13 mouse cellular contexts compared by ENCODE assay signal in genomic region chr10:24765151-24765755, GRCm38 (mm10). TPM values are rescaled to one million over a fixed set of nuclear protein-coding genes. Genes with fewer than 3 reads are reported as not detected.
A peak's percentile ranks its signal among the peaks of the same experiment; 100 is the strongest.
DNase-seq lines count a peak whose midpoint lies in the region; ATAC-seq lines count a peak whose summit lies in the region.
"Had no signal": no experiment of that assay in that cellular context is flagged by ENCODE, and none has a peak within 500 bp of the region (broad histone marks: within the 10 kb centered on the region; RNA-seq: fewer than 3 reads in every experiment).

No protein-coding gene starts in this region.

- no peaks in the 10 kb centered on the region for H3K4me1 ChIP-seq in neural tube, embryonic 12.5 days
- peaks cover 24% of the 10 kb centered on the region for H3K4me1 ChIP-seq in limb, embryonic 13.5 days
- peaks cover 6% of the 10 kb centered on the region; the same call in 1 of the 2 replicates for H3K4me1 ChIP-seq in neural tube, embryonic 15.5 days
- H3K4me1 ChIP-seq: embryonic facial prominence, embryonic 12.5 days; liver, embryonic 13.5 days had no signal

- no peaks in the 10 kb centered on the region for H3K9me3 ChIP-seq in neural tube, embryonic 12.5 days
- no peaks in the 10 kb centered on the region for H3K9me3 ChIP-seq in limb, embryonic 13.5 days
- no peaks in the 10 kb centered on the region for H3K9me3 ChIP-seq in neural tube, embryonic 15.5 days (replicated peaks)
- H3K9me3 ChIP-seq: embryonic facial prominence, embryonic 12.5 days; liver, embryonic 13.5 days had no signal

- H3K4me2 ChIP-seq in neural tube, embryonic 12.5 days (replicated peaks) = no peak overlapping the region
- 0 out of 2 replicates have a peak overlapping the region, but pooled peaks have one; percentile 1 for H3K4me2 ChIP-seq in limb, embryonic 13.5 days (replicated peaks)
- no peak overlapping the region for H3K4me2 ChIP-seq in neural tube, embryonic 15.5 days
- H3K4me2 ChIP-seq: embryonic facial prominence, embryonic 12.5 days; liver, embryonic 13.5 days had no signal

- no peak overlapping the region for H3K4me3 ChIP-seq in neural tube, embryonic 12.5 days
- H3K4me3 ChIP-seq in limb, embryonic 13.5 days = no peak overlapping the region
- no peak overlapping the region for H3K4me3 ChIP-seq in neural tube, embryonic 15.5 days (replicated peaks)
- H3K4me3 ChIP-seq: embryonic facial prominence, embryonic 12.5 days; liver, embryonic 13.5 days had no signal

- H3K27ac ChIP-seq in neural tube, embryonic 12.5 days = no peak overlapping the region
- peak overlapping the region; percentile 22; the same call in 1 of the 2 replicates for H3K27ac ChIP-seq in limb, embryonic 13.5 days
- 0 out of 2 replicates have a peak overlapping the region, but pooled peaks have one; percentile 7 for H3K27ac ChIP-seq in neural tube, embryonic 15.5 days (replicated peaks)
- H3K27ac ChIP-seq: embryonic facial prominence, embryonic 12.5 days; liver, embryonic 13.5 days had no signal

- peak; percentile 54; the same call in 1 of the 2 replicates for ATAC-seq in neural tube, embryonic 12.5 days (ENCODE audit: low FRiP score, low read depth)
- ATAC-seq in limb, embryonic 13.5 days (ENCODE audit: low FRiP score, low read depth) = no peak
- peak; percentile 72 for ATAC-seq in neural tube, embryonic 15.5 days (ENCODE audit: low FRiP score)
- no peak for ATAC-seq in CD4-positive, CD25-positive, alpha-beta regulatory T cell, adult 4 months
- ATAC-seq: intestine, postnatal 0 days had no signal

- DNase-seq in neural tube, embryonic 10.5 days (ENCODE audit: extremely low spot score, low spot score) = no peak
- peak; percentile 57 for DNase-seq in R1 (ENCODE audit: low read depth, low spot score)
- DNase-seq in heart, postnatal 4 days = no peak
- DNase-seq: cerebellum, postnatal 25 days; kidney, postnatal 36 days; liver, embryonic 13.5 days; lung, postnatal 14 days had no signal

- no peaks in the 10 kb centered on the region for H3K36me3 ChIP-seq in neural tube, embryonic 12.5 days
- no peaks in the 10 kb centered on the region for H3K36me3 ChIP-seq in limb, embryonic 13.5 days
- no peaks in the 10 kb centered on the region for H3K36me3 ChIP-seq in neural tube, embryonic 15.5 days
- H3K36me3 ChIP-seq: embryonic facial prominence, embryonic 12.5 days; liver, embryonic 13.5 days had no signal

- H3K9ac ChIP-seq in neural tube, embryonic 12.5 days = no peak overlapping the region
- H3K9ac ChIP-seq in limb, embryonic 13.5 days = no peak overlapping the region
- H3K9ac ChIP-seq in neural tube, embryonic 15.5 days (replicated peaks) = no peak overlapping the region
- H3K9ac ChIP-seq: embryonic facial prominence, embryonic 12.5 days; liver, embryonic 13.5 days had no signal

- H3K27me3 ChIP-seq in neural tube, embryonic 12.5 days (replicated peaks) = no peaks in the 10 kb centered on the region
- no peaks in the 10 kb centered on the region for H3K27me3 ChIP-seq in limb, embryonic 13.5 days
- no peaks in the 10 kb centered on the region for H3K27me3 ChIP-seq in neural tube, embryonic 15.5 days (replicated peaks)
- H3K27me3 ChIP-seq: embryonic facial prominence, embryonic 12.5 days; liver, embryonic 13.5 days had no signal

- 40% methylated on average over 6 of the region's 6 CpGs for WGBS in neural tube, embryonic 12.5 days
- 32% methylated on average over 6 of the region's 6 CpGs for WGBS in limb, embryonic 13.5 days
- 29% methylated on average over 6 of the region's 6 CpGs for whole genome bisulfite sequencing in neural tube, embryonic 15.5 days

RNA-seq across cellular contexts. Expression of gene Enpp1, which starts 53.3 kb away (rescaled TPM):
- polyA plus RNA-seq in neural tube, embryonic 12.5 days (2016; fragmentation: Nextera tagmentation; extraction: Ambion mirVana) = 2.0 and 2.1 TPM in 2 replicates
- 5.0 and 6.0 TPM in 2 replicates for polyA plus RNA-seq in limb, embryonic 13.5 days (2015; fragmentation: Nextera tagmentation; extraction: Ambion mirVana)
- polyA plus RNA-seq in neural tube, embryonic 15.5 days (2015; fragmentation: Nextera tagmentation; extraction: Ambion mirVana) = 3.4 and 3.6 TPM in 2 replicates
- total RNA-seq in heart, postnatal 4 days (2021) = 1 to 10 TPM; 6.9 to 7.2 TPM
- polyA plus RNA-seq in CD4-positive, CD25-positive, alpha-beta regulatory T cell, adult 4 months (2017; shearing (Covaris generic)) = 10 to 100 TPM in 1 of 2 experiments, 1 to 10 TPM in 1; 9.4 to 11.0 TPM

Comparison
In these comparisons a context has a peak if more than half of its experiments do, and no peak if none do; other contexts are left out.
1. ATAC-seq: peak in neural tube, embryonic 12.5 days (single experiment) and neural tube, embryonic 15.5 days (single experiment); none in limb, embryonic 13.5 days (single experiment) and CD4-positive, CD25-positive, alpha-beta regulatory T cell, adult 4 months (single experiment).